ENCODE assay signal across 8 mouse cellular contexts in genomic region chr6:107529911-107530431, GRCm38 (mm10). TPM values are rescaled to one million over a fixed set of nuclear protein-coding genes. Genes with fewer than 3 reads are reported as not detected.
DNase-seq lines count a peak whose midpoint lies in the region; ATAC-seq and TF ChIP-seq lines count a peak whose summit lies in the region.

No protein-coding gene starts in this region.

- no peak for TF ChIP-seq POLR2A in brain, embryonic 14.5 days (IDR thresholded peaks at IDR 0.05; ENCODE audit: borderline replicate concordance, extremely low read depth, insufficient read depth, insufficient read length, poor library complexity, severe bottlenecking)

- peak overlapping the region; percentile 72 for H3K27ac ChIP-seq in gastrocnemius, adult 2 months
- H3K27ac ChIP-seq in forebrain, embryonic 11.5 days (ENCODE audit: low read depth, low read length): peak overlapping the region; percentile 78
- H3K27ac ChIP-seq in hindbrain, embryonic 15.5 days (replicated peaks): peak overlapping the region; percentile 95
- peak overlapping the region; percentile 96 for H3K27ac ChIP-seq in neural tube, embryonic 13.5 days (replicated peaks)

- peak; percentile 50 for ATAC-seq in forebrain, embryonic 11.5 days (replicated peaks; ENCODE audit: low FRiP score)
- no peak; the same call in 1 of the 2 replicates for ATAC-seq in hindbrain, embryonic 15.5 days (ENCODE audit: low FRiP score, low read depth)
- peak; percentile 80 for ATAC-seq in neural tube, embryonic 13.5 days (ENCODE audit: low read depth)
- ATAC-seq in monocyte, adult 5-6 weeks (replicated peaks; ENCODE audit: insufficient number of reproducible peaks, low FRiP score, low TSS enrichment, poor library complexity, severe bottlenecking): no peak

- no peaks in the 10 kb centered on the region for H3K9me3 ChIP-seq in forebrain, embryonic 11.5 days (ENCODE audit: control insufficient read depth, low read length)
- H3K9me3 ChIP-seq in hindbrain, embryonic 15.5 days: no peaks in the 10 kb centered on the region
- no peaks in the 10 kb centered on the region for H3K9me3 ChIP-seq in neural tube, embryonic 13.5 days

- no peaks in the 10 kb centered on the region for H3K36me3 ChIP-seq in forebrain, embryonic 11.5 days (ENCODE audit: control insufficient read depth, insufficient read depth, low read length)
- H3K36me3 ChIP-seq in hindbrain, embryonic 15.5 days: no peaks in the 10 kb centered on the region
- H3K36me3 ChIP-seq in neural tube, embryonic 13.5 days: no peaks in the 10 kb centered on the region

- peak overlapping the region; percentile 80 for H3K4me3 ChIP-seq in gastrocnemius, adult 2 months
- H3K4me3 ChIP-seq in forebrain, embryonic 11.5 days (ENCODE audit: low read depth, low read length): peak overlapping the region; percentile 83
- peak overlapping the region; percentile 77 for H3K4me3 ChIP-seq in hindbrain, embryonic 15.5 days
- peak overlapping the region; percentile 90 for H3K4me3 ChIP-seq in neural tube, embryonic 13.5 days

- no peaks in the 10 kb centered on the region for H3K27me3 ChIP-seq in forebrain, embryonic 11.5 days (ENCODE audit: control insufficient read depth, insufficient read depth, low read length)
- no peaks in the 10 kb centered on the region for H3K27me3 ChIP-seq in hindbrain, embryonic 15.5 days
- H3K27me3 ChIP-seq in neural tube, embryonic 13.5 days: no peaks in the 10 kb centered on the region

- WGBS in forebrain, embryonic 11.5 days: under 1% methylated on average over 34 of the region's 34 CpGs
- under 1% methylated on average over 34 of the region's 34 CpGs for WGBS in hindbrain, embryonic 15.5 days
- under 1% methylated on average over 34 of the region's 34 CpGs for WGBS in neural tube, embryonic 13.5 days

- peaks cover 11% of the 10 kb centered on the region for H3K4me1 ChIP-seq in forebrain, embryonic 11.5 days (replicated peaks; ENCODE audit: control insufficient read depth, insufficient read depth, low read length)
- peaks cover 27% of the 10 kb centered on the region for H3K4me1 ChIP-seq in hindbrain, embryonic 15.5 days (replicated peaks)
- peaks cover 40% of the 10 kb centered on the region for H3K4me1 ChIP-seq in neural tube, embryonic 13.5 days (replicated peaks)

- H3K4me2 ChIP-seq in forebrain, embryonic 11.5 days (ENCODE audit: low read depth, low read length, severe bottlenecking): peak overlapping the region; percentile 80
- H3K4me2 ChIP-seq in hindbrain, embryonic 15.5 days: peak overlapping the region; percentile 71
- peak overlapping the region; percentile 68 for H3K4me2 ChIP-seq in neural tube, embryonic 13.5 days

- intact Hi-C loops in gastrocnemius, adult 2 months (cut with DNase I): no loop called here
- intact Hi-C loops in left cerebral cortex, postnatal 4 days (cut with DNase I): loop anchor here (10.0 kb wide), 2 partner anchors 525 to 725 kb away; partner anchors contain the start of gene Crbn

- TF ChIP-seq CTCF in gastrocnemius, adult 2 months (IDR thresholded peaks at IDR 0.05): no peak
- TF ChIP-seq CTCF in brain, embryonic 14.5 days (IDR thresholded peaks at IDR 0.05; ENCODE audit: borderline replicate concordance, extremely low read depth, insufficient read depth, insufficient read length): no peak

- H3K9ac ChIP-seq in forebrain, embryonic 11.5 days (ENCODE audit: low read length): peak overlapping the region; percentile 91
- H3K9ac ChIP-seq in hindbrain, embryonic 15.5 days: peak overlapping the region; percentile 91
- peak overlapping the region; percentile 96 for H3K9ac ChIP-seq in neural tube, embryonic 13.5 days

- peak; percentile 34 for DNase-seq in gastrocnemius, adult 2 months
- DNase-seq in gastrocnemius, adult 18-20 months (ENCODE audit: low spot score): no peak
- DNase-seq in brain, embryonic 14.5 days (ENCODE audit: low read depth): peak; percentile 78
- peak; percentile 78 for DNase-seq in forebrain, embryonic 11.5 days (ENCODE audit: low spot score)
- peak; percentile 62 for DNase-seq in left cerebral cortex, postnatal 4 days

RNA-seq across cellular contexts. Expression of gene Lrrn1, which starts 0.4 kb away (rescaled TPM):
- total RNA-seq in gastrocnemius, adult 2 months (2021): 1 to 10 TPM; 6.0 to 9.2 TPM
- total RNA-seq in gastrocnemius, adult 18-20 months (2021): 1 to 10 TPM; 6.0 to 6.9 TPM
- polyA plus RNA-seq in brain, embryonic 14.5 days (2012; rRNA removed): 57.1 and 79.2 TPM in 2 replicates
- 223 and 228 TPM in 2 replicates for polyA plus RNA-seq in forebrain, embryonic 11.5 days (2014; fragmentation: Nextera tagmentation; extraction: Ambion mirVana)
- 70.4 and 78.2 TPM in 2 replicates for polyA plus RNA-seq in hindbrain, embryonic 15.5 days (2015; fragmentation: Nextera tagmentation; extraction: Ambion mirVana)
- total RNA-seq in left cerebral cortex, postnatal 4 days (2021): 10 to 100 TPM; 31.8 to 32.2 TPM
- polyA plus RNA-seq in neural tube, embryonic 13.5 days (2015; fragmentation: Nextera tagmentation; extraction: Ambion mirVana): 92.8 and 101 TPM in 2 replicates
- 0.57 TPM in 1 of 3 replicates, not detected in the others for total RNA-seq in monocyte, adult 5-6 weeks (2017)

Comparison
In these comparisons a context has a peak if more than half of its experiments do, and no peak if none do; other contexts are left out.
1. ATAC-seq: peak in forebrain, embryonic 11.5 days (single experiment) and neural tube, embryonic 13.5 days (single experiment); none in hindbrain, embryonic 15.5 days (single experiment) and monocyte, adult 5-6 weeks (single experiment).
2. Peak in every context shown above with its lines, with median percentiles within 50 percentile points of each other: H3K27ac ChIP-seq, H3K4me3 ChIP-seq, H3K4me2 ChIP-seq and H3K9ac ChIP-seq.